Comparison of ENCODE assay signal across 14 mouse cellular contexts in genomic region chr11:77975873-77976272, GRCm38 (mm10). TPM values are rescaled to one million over a fixed set of nuclear protein-coding genes. Genes with fewer than 3 reads are reported as not detected.
"Had no signal": no experiment of that assay in that cellular context is flagged by ENCODE, and none has a peak within 500 bp of the region (broad histone marks: within the 10 kb centered on the region; RNA-seq: fewer than 3 reads in every experiment).

No protein-coding gene starts in this region.

- H3K4me2 ChIP-seq: liver, embryonic 12.5 days; midbrain, embryonic 13.5 days; neural tube, embryonic 12.5 days had no signal

- H3K27ac ChIP-seq: left cerebral cortex, adult 2 months; limb, embryonic 10.5 days; liver, embryonic 12.5 days; midbrain, embryonic 13.5 days; neural tube, embryonic 12.5 days had no signal

- ATAC-seq: liver, embryonic 12.5 days; midbrain, embryonic 13.5 days had no signal

- H3K36me3 ChIP-seq: limb, embryonic 10.5 days; liver, embryonic 12.5 days; neural tube, embryonic 12.5 days had no signal

- DNase-seq: kidney, adult 8-10 months; kidney, postnatal 36 days; retina, postnatal 1 day; right cerebral cortex, postnatal 4 days; spleen, adult 18-20 months; thymus, postnatal 4 days had no signal

- H3K4me3 ChIP-seq: left cerebral cortex, adult 2 months; limb, embryonic 10.5 days; liver, embryonic 12.5 days; midbrain, embryonic 13.5 days; neural tube, embryonic 12.5 days had no signal

- H3K9ac ChIP-seq: liver, embryonic 12.5 days; midbrain, embryonic 13.5 days; neural tube, embryonic 12.5 days had no signal

- H3K9me3 ChIP-seq: limb, embryonic 10.5 days; liver, embryonic 12.5 days; midbrain, embryonic 13.5 days; neural tube, embryonic 12.5 days had no signal

RNA-seq across cellular contexts. Expression of gene Sez6, which starts 45.3 kb away (rescaled TPM):
- total RNA-seq: megakaryocyte progenitor cell, adult 5-6 weeks; monocyte, adult 5-6 weeks; neutrophil, adult 5-6 weeks had no signal
